Mouse (Mus musculus): Measurements from ENCODE around the gene Tmc7.

Gene Tmc7

DNA sequence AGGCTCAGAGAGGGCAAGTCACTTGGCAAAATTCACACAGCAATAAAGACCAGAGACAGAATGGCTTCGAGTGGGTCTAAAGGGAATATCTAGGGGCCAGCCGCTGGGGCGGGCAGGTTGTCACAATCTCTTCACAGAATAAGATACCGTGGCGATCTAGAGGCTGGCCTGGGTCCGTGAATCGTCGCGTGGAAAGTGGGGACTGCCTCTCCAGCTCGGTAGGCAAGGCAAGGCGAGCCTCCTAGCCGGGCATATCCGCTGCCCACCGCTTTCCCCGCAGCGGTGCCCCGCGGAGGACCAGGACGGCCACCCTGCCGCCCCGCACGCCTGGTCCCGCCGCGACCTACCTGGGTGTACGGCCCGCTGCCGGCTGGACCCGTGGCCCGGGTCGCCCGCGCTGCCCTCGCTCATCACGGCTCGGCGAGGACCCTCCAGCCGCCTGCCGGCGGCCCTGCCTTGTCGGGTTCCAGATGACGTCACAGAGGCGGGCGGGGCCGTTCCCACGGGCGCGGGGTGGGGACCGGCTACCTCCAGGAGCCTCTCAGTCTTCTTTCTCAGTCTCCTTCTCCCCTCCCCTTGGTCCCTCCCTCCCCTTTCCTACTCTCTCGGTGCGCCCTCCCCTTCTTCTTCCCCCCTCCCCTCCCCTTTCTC is at the start of gene Tmc7:
TSS of gene Tmc7 (minus strand) at position 480 of the 651 bp plus-strand sequence.
- no peak for DNase-seq (ENCODE audit: extremely low read depth, insufficient read length, low spot score)

DNA sequence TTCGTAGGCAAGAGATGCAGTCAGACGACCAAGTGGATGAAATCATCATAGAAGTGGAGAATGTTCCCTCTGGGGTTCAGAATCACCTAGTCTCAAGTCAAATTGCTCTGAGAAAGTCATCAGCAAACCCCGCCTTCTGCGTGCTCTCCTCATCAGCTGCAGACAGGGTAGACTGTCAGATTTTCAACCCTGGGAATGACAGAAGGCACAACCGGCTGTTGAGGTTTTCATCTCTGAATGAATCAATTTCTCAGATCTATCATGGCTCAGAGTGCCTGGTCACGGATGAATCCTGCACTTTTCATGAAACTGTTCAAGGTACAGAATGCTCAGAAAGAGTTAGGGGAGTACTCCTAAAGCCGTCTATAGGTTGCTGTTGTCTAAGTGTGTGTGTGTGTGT is 49.4 kb upstream of the Tmc7 start:
- no peak for DNase-seq (ENCODE audit: extremely low read depth, insufficient read length, low spot score)

- no peak for DNase-seq (ENCODE audit: extremely low read depth, insufficient read length, low spot score)
These were observed 48.6 kb upstream of the Tmc7 start for GRCm38 (mm10) chr7:118633094-118633493.

- no peak for DNase-seq (ENCODE audit: extremely low read depth, insufficient read length, low spot score)
These were observed 43.2 kb upstream of the Tmc7 start for GRCm38 (mm10) chr7:118627550-118628298.

DNA sequence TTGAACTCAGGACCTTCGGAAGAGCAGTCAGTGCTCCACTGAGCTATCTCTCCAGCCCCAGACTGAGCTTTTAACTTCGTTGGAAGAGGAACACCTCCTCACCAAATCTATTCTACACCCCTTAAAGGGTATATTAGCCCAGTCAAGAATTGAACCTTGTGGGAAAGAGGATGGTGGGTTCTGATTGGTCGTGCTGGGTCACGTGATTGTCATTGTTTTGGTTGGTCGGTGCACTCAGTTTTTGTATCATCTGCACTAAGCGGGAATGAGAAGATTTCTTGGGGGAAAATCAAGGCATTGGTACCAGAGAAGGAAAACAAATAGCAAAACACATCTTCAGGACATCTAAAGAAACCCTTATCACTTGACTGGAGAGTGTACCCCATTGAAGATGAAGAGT is 36.6 kb upstream of the Tmc7 start:
- DNase-seq (ENCODE audit: extremely low read depth, insufficient read length, low spot score), result no peak

DNA sequence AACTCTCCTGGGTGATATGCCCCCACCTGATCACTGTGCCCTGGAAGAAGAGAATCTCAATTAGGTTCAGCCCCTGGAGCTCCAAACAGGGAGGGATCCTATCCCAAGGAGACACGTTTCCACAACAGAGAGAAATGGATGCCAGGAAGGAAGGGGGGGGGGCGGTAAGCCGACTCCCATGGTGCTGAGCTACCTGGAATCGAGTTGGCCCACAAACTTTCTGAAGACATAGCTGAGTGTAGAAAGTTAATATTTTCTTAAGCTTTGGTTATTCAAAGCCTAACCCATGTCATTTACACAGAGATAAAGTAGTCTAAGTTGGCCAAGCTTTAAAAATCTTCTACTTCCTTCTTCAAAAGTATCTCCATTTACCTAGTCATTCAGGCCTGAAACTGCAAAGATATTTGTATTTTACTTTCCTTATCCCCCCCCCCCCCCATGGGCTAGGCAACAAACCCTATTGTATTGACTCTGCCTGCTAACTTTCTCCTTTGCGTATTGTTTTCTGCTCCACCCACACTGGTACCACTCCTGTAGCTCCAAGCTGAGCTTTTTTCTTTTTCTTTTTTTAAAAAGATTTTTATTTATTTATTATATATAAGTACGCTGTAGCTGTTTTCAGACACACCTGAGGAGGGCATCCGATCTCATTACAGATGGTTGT is 35.8 kb upstream of the Tmc7 start:
- DNase-seq (ENCODE audit: extremely low read depth, insufficient read length, low spot score), result no peak

DNA sequence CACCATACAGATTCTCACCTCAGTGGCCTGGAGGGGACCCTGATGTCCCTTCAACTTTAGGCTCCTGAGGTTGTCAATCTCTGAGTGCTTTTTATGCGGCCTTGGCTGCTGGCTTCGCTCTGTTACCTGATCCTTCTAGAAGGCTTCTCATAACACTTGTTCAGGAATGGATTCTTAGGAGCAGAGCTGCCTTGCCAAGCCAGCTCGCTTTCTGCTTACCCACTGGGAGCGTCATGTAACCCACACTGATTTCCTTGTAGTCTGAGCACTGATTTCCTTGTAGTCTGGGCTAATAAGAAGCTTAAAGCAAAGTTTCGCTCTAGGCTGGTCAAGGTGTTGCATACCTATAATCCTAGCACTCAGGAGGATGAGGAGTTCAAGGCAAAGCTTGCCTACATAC is 33.6 kb upstream of the Tmc7 start:
- no peak for DNase-seq (ENCODE audit: extremely low read depth, insufficient read length, low spot score)

GRCm38 (mm10) chr7:118614076-118614475 is 29.5 kb upstream of the Tmc7 start:
- no peak for DNase-seq (ENCODE audit: extremely low read depth, insufficient read length, low spot score)

GRCm38 (mm10) chr7:118611933-118612332 is 27.4 kb upstream of the Tmc7 start:
- DNase-seq (ENCODE audit: extremely low read depth, insufficient read length, low spot score), result no peak

- DNase-seq (ENCODE audit: extremely low read depth, insufficient read length, low spot score), result no peak
These were observed 26.7 kb upstream of the Tmc7 start for GRCm38 (mm10) chr7:118611185-118611749.

GRCm38 (mm10) chr7:118610721-118611120 is 26.2 kb upstream of the Tmc7 start:
- DNase-seq (ENCODE audit: extremely low read depth, insufficient read length, low spot score), result no peak

- DNase-seq (ENCODE audit: extremely low read depth, insufficient read length, low spot score), result no peak
These were observed 25.3 kb upstream of the Tmc7 start for GRCm38 (mm10) chr7:118609815-118610214.

- no peak for DNase-seq (ENCODE audit: extremely low read depth, insufficient read length, low spot score)
These were observed 20.3 kb upstream of the Tmc7 start for GRCm38 (mm10) chr7:118604842-118605241.

DNA sequence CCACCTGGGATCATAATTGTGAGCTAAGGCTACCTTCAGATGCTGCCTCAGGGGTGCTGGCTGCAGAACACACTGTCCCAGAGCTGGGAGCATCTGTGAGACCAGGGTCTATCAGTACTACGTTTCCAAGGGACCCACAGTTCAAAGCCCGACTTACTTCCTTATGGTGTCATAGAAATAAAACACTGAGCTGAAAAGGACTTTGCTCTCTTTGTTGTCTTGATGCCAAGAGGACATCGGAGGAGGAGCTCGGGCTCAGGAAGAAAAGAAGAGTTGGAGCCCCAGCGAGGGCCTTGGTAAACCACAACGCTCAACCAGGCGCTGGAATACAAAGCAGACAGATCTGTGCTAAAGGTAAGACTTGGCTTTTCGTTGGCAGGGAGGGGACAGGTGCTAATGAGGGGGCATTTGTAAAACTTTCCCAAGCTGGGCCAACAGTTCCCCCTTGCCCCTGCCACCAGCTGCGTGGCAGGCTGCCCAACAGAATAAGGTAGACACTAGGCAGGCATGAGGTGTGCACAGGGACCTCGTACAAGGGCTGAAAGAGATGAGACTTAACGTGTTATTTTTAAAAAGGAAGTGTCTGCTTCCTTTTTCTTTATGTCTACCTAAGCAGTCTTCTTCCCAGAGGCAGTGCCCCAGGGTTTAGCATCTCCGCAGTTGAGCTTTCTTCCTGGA is 15.6 kb upstream of the Tmc7 start:
- DNase-seq (ENCODE audit: extremely low read depth, insufficient read length, low spot score), result no peak

DNA sequence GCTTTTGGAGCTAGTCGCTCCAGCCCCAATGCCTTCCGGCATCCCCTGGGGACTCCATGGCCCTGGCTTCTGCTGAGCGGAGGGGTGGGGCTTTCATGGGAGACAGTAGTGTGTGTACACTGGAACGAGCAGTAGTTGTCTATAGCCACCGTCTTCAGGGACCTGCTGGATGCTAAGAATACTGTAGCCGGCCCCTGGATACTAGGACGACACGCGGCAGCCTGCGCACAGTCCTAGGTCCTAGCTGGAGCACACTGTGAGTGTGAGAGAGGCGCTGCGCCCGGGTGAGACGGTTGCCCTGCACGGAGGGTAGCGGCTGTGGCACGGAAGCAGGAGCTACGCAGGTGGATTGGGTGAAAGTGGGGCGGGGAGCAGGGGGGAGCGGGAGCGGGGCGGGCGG is 12.7 kb upstream of the Tmc7 start, which contains the start of gene Tmc5:
TSS of gene Tmc5 (plus strand) at position 97 of the 400 bp plus-strand sequence.
- DNase-seq (ENCODE audit: extremely low read depth, insufficient read length, low spot score), result no peak

- no peak for DNase-seq (ENCODE audit: extremely low read depth, insufficient read length, low spot score)
These were observed 11.7 kb upstream of the Tmc7 start for GRCm38 (mm10) chr7:118596271-118596670.

GRCm38 (mm10) chr7:118595228-118595627 is 10.7 kb upstream of the Tmc7 start:
- peak; percentile 34 for DNase-seq (ENCODE audit: extremely low read depth, insufficient read length, low spot score)

- DNase-seq (ENCODE audit: extremely low read depth, insufficient read length, low spot score), result no peak
These were observed 10.1 kb upstream of the Tmc7 start for GRCm38 (mm10) chr7:118594611-118595010.

DNA sequence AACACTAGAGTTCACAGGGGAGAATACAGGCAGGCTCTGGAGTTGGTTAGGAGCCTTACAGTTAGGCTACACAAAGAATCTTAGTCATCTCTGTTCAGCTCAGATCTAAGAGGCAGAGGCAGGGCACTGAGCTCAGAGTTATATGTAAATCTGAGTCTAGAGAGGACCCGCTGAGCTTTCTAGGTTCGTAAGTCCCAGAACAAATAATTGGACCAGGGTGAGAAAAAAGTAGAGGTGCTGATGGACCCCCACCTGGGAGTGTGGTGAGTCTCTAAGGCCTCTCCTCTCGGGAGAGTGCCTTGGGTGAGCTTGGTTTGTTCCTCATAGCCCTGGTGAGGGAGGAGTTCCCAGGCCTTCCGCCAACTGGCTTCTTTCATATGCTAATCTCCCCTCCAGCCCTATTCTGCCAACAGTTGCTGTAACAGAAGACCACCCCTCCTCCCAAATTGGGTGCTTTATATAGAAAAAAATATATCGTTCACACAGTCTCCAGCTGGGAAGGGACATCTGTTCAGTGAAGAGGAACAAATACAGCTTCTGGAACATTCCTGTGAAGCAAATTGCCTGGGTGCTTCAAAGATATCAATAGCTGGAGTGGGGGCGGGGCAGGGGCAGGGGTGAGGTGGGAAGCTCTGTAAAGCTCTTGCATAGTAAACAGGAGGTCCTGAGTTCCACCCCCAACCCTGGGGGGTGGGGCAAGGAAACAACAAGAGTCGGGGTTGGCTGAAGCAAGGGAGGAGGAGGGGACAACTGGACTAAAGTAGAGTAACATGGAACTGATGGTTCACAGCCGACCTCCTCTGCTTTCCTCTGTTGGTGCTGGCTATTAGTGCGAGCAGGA is 9.3 kb upstream of the Tmc7 start:
- DNase-seq (ENCODE audit: extremely low read depth, insufficient read length, low spot score), result no peak

DNA sequence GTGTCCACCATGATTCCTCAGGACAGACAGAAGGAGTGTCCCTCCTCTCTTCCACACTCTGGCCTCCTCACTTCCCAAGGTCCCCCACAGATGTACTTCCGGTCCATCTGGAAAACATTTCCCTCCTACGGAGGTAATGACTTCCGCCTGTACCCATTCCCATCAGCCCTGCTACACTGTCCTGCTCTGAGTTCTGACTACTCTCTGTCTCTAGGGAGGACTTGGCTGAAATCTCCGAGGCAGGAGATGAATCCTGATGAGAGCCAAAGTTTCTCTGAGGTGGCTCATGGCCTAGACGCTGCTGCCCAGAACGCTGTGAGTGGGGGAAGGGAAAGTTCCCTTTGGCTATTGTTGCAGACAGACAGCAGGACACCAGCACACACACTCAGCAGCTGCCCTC is 7.6 kb upstream of the Tmc7 start:
- DNase-seq (ENCODE audit: extremely low read depth, insufficient read length, low spot score), result no peak
